Mouse (Mus musculus) layer of hippocampus, postnatal 10 days (tissue): ENCODE measurements around the gene Fzd4. TPM values are rescaled to one million over a fixed set of nuclear protein-coding genes. Genes with fewer than 3 reads are reported as not detected.

ENCODE experiments used
- DNase-seq, 2 experiments: peaks; one replicate each; pipeline ENCODE4 v3.0.0; 2021; ENCODE audit warnings: low spot score in 2 of 2
- total RNA-seq, 2 experiments: library from RNA; stranded (reverse); gene quantifications; 2 replicates each; pipeline ENCODE4 v1.2.3; 2021

Fzd4 gene
- total RNA-seq, 2 experiments from 2014 or later, result 7.9 to 8.2 TPM

- DNase-seq, result no peak
Measured at GRCm38 (mm10) chr7:89425803-89426725, 21.9 kb downstream of the Fzd4 start.

GRCm38 (mm10) chr7:89427101-89427500 is 22.9 kb downstream of the Fzd4 start:
- DNase-seq, result no peak

GRCm38 (mm10) chr7:89428804-89429203 is 24.6 kb downstream of the Fzd4 start:
- DNase-seq, result no peak

DNA sequence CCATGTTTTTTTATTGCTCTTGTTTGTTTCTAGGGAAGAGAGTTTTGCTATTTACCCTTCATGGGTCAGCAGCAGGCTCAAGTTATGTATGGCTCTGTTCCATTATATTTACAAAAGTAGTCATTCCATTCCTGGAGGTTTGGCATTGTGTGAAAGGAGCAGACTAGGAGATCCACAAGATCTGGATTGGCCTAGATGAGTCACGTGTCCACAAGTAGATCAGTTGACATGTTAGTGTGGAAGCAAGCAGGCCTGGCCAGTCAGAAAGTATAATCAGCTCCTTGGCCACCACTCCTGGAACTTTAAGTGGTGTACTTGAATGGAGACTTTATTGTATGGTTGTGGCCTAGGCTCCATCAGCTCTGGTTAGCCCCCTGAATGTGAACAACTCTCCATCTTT is 25.2 kb downstream of the Fzd4 start:
- DNase-seq, result no peak

DNA sequence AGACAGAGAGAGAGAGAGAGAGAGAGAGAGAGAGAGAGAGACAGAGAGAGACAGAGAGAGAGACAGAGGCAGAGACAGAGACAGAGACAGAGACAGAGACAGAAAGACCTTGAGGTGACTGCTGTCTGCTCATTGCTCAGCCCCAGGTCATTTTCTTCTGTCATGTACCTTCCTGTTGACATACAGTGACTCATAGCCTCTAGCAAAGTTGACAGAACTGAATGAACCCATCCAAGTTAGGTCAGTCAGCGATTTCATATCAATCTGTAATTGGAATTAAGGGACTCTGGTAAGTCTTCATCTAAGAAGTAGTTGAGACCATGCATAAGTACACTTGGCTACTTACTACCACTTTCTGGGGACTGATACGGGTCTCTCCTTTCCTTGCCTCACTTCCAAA is 27.0 kb downstream of the Fzd4 start:
- DNase-seq, result no peak

DNA sequence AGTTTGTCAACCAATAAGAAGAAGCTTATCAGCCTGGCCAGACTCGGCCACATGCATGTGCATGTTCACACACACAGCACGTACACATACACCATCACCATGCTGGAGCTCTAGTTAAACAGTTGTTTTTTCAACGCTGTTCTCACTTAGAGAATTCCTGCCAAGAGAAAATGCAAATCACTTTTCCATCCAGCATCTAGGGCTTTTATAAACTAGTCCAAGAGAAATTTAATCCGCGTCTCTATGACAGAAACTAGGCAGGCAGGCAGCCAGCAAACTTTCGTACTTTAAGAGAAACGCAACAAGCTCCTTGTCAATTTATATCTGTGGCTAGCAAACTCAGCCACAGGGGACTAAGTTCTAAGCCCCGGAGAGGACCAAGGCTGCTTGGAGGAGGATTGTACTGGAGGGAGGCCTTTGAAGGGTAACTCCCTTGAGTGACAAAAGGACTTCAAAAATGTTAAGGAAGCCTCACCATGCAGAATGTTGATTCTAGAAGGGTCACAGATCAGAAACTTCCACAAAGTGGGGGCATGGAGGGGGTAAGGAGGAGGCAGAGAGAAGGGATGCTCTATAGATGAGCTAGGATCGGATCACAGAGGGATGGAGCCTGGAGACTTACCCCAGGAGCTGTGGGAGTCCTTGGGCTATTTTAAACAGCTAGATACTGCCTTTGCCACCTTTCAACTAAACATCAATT is 29.2 kb downstream of the Fzd4 start:
- DNase-seq, result no peak

GRCm38 (mm10) chr7:89433893-89434616 is 29.9 kb downstream of the Fzd4 start:
- no peak for DNase-seq

- no peak for DNase-seq
Measured at GRCm38 (mm10) chr7:89436404-89436803, 32.2 kb downstream of the Fzd4 start.

DNA sequence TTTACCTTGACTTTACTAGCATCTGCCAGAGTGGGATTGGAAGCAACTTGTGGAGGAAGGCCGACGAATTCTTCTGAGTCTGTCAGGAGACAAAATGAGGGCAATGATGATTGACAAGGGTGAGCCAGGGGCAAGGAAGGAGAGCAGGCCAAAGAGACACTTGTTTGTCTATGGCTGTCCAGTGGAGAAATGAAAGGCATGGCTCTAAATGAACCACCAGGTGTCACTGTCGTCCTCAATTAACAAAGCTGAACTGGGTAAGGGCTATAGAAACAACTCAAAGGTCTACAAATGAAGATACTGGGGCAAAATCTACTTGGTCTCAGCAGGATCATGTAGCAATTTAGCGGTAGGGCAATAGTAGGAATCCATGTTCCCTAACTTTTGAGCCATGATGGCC is 33.4 kb downstream of the Fzd4 start:
- DNase-seq, result peak; percentile 52 to 58

DNA sequence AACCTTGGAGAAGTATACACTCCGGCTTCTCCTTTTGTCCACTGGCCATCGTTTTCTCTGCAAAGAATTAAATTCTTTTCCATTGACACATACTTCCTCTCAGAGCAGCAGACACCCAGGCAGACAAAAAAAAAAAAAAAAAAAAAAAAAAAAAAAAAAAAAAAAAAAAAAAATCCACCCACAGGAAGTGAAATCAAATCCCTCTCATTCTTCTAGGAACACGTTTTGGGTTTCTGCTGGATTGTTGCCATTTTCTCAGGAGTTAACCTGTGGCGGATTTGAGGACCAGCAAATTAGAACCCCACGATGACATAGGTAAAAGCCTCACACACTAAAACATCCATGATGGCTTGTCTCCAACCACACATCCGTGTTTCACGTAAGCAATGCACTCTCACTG is 37.1 kb downstream of the Fzd4 start:
- DNase-seq, result no peak

DNA sequence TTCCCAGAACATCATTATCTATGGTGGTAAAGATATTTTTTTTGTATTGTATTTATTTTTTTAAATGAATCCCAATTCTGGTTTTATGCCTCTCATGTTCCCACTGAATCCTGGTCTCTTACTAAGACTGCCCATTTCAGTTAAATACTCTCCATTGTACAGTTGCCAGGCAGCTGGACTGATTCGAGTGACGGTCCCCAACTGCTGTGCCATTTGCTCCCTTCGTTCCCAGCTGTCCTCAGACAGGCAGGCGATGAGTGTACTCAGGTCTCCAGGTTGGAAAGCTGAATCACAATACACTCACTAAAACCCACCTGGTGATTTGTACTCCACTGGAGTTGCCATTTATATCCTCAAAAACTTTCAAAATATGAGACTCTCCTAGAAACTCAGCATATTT is 38.1 kb downstream of the Fzd4 start:
- DNase-seq, result no peak

- DNase-seq, result no peak
Measured at GRCm38 (mm10) chr7:89445137-89445536, 41.0 kb downstream of the Fzd4 start.

GRCm38 (mm10) chr7:89450312-89450711 is 46.2 kb downstream of the Fzd4 start:
- no peak for DNase-seq

DNA sequence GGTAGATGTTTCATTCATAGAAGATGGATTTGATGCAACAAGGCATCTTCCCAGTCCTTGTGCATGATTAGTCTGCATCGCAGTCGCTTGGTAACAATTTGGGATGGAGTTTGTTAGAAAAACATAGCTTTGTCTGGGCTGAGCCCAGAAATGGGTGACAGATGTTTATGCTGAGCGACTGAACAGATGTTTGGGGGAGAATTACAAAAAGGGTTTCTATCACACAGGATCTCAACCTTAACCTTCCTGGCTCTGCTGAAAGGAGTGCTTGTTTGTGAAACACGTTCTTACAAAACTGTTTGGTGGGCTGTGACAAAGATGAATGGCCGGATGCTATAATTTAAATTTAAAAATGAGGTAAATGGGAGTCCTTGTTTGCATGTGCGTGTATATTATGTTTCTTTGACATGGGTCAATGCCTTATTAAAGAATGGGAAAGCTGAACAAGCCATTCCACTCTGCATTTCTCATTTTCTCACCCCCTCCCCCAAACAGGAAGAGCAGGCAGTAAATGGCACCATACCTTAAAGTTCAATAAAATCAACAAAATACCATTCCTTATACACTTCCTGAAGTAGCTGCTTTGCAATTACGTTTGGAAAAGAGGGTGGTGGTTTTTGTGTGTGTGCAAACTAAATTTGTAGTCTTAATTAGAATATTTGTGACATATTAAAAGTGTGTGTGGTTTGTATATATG is 52.4 kb downstream of the Fzd4 start:
- DNase-seq, result no peak

- DNase-seq, result no peak
Measured at GRCm38 (mm10) chr7:89459691-89460090, 55.5 kb downstream of the Fzd4 start.

DNA sequence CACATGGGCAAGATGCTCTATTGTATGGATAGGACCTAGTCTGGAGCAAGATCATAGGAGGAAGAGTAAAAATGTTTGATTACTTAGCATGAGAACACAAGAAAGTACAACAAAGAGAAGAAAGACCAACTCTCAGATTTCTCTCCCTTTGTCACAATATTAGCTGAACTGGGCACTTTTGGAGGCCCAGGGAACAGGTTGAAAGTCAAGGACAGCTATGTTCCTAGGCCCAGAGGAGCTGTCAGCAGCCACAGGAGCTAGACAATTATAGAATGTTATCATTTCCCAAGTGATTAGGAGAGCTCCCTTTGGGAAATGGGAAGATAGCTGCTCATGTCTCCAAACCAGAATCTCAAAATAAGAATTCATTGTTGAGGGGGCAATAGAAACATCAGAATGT is 56.8 kb downstream of the Fzd4 start:
- no peak for DNase-seq

DNA sequence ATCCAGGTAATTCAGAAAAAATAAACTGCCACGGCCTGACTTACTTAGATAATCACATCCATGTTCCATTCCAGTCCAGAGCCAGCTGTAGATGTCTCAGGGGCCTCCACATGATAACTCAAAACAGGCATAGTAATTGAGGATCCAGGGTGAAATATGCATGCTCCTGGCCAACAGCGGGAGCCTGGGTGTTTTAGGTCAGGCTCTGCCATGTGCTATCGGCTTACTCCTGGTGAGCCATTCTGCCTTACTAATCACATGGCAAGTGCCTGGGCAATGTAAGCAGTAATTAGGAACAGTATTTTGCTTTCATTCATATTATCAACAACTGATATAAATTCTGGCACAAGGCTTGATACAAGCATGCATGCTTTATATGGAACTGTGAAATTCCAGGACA is 57.2 kb downstream of the Fzd4 start:
- DNase-seq, result no peak
